Mouse (Mus musculus) liver, embryonic 14.5 days (tissue): ENCODE measurements around the gene Mamstr. TPM values are rescaled to one million over a fixed set of nuclear protein-coding genes. Genes with fewer than 3 reads are reported as not detected.

Source experiments
- ATAC-seq: fragments of 200-750 bp; cut with Nextera tagmentation; 2 replicates; pipeline ENCODE4 v1.8.0; 2017; ENCODE audit warnings: moderate number of reproducible peaks, mild to moderate bottlenecking, moderate library complexity; ENCODE audit not compliant: insufficient read depth
- DNase-seq, 3 experiments: peaks; one replicate each; pipeline ENCODE4 v3.0.0-alpha.2; 2012 to 2013; ENCODE audit warnings: low read depth in 3 of 3, low spot score in 3 of 3
- H3K27ac ChIP-seq: fragments of 300-500 bp; sonication (generic); 2 replicates; pipeline ENCODE4 v1.5.1; 2014; ENCODE audit warnings: moderate library complexity, mild to moderate bottlenecking, control low read depth, inconsistent platforms
- H3K27me3 ChIP-seq: fragments of 300-500 bp; sonication (generic); 2 replicates; pipeline ENCODE4 v1.6.1; 2014; ENCODE audit warnings: mild to moderate bottlenecking, low read length, moderate library complexity; ENCODE audit not compliant: control insufficient read depth, insufficient read depth
- H3K36me3 ChIP-seq: fragments of 300-500 bp; sonication (generic); replicated peaks from 2 replicates; pipeline ENCODE4 v1.6.1; 2014; ENCODE audit warnings: low read depth; ENCODE audit not compliant: control insufficient read depth, insufficient read depth
- H3K4me1 ChIP-seq, 2 experiments: fragments of 200-500 bp in 1 of 2; fragments of 300-500 bp in 1 of 2; sonication (generic) in 1 of 2; replicated peaks; 2 replicates each; pipeline ENCODE4 v1.6.1; 2012 to 2014; ENCODE audit warnings: antibody characterized with exemption in 1 of 2, inconsistent platforms in 1 of 2, low read length in 1 of 2; ENCODE audit not compliant: control insufficient read depth in 2 of 2, insufficient read depth in 2 of 2
- H3K4me2 ChIP-seq: fragments of 300-500 bp; sonication (generic); 2 replicates; pipeline ENCODE4 v1.6.1; 2014; ENCODE audit warnings: low read depth, mild to moderate bottlenecking, control low read depth, moderate library complexity
- H3K4me3 ChIP-seq, 2 experiments: fragments of 200-500 bp in 1 of 2; fragments of 300-500 bp in 1 of 2; sonication (generic) in 1 of 2; 2 replicates each; pipeline ENCODE4 v1.5.1; 2012 to 2014; ENCODE audit warnings: low read depth in 2 of 2, low read length in 2 of 2, mild to moderate bottlenecking in 2 of 2, control low read depth in 1 of 2, inconsistent platforms in 1 of 2, moderate library complexity in 1 of 2; ENCODE audit not compliant: insufficient read depth in 1 of 2
- H3K9ac ChIP-seq: fragments of 300-500 bp; sonication (generic); replicated peaks from 2 replicates; pipeline ENCODE4 v1.6.1; 2014; ENCODE audit warnings: mild to moderate bottlenecking, control low read depth, moderate library complexity
- H3K9me3 ChIP-seq: fragments of 300-500 bp; sonication (generic); 2 replicates; pipeline ENCODE4 v1.6.1; 2016; ENCODE audit warnings: low read length, mixed read lengths; ENCODE audit not compliant: control insufficient read depth
- CTCF ChIP-seq: IDR thresholded peaks from 2 replicates; pipeline ENCODE4 v1.5.1; 2016; ENCODE audit warnings: antibody characterized with exemption, low read depth, control low read depth
- EP300 ChIP-seq: IDR thresholded peaks from 2 replicates; pipeline ENCODE4 v1.6.1; 2016; ENCODE audit warnings: antibody characterized with exemption, low read depth
- WGBS: fragments of 180-500 bp; shearing (Covaris S2); extraction: QIAGEN DNeasy Blood & Tissue Kit; methylation state at CpG from one replicate; pipeline ENCODE4 v1.1.7; 2014; ENCODE audit not compliant: insufficient replicate concordance; 5-methylcytosine and 5-hydroxymethylcytosine counted together
- polyA plus RNA-seq, 2 experiments: library from polyadenylated mRNA; depleted of rRNA in 1 of 2; stranded (reverse) in 1 of 2; unstranded in 1 of 2; fragments of >200 nt; fragmentation: Nextera tagmentation in 1 of 2; extraction: Ambion mirVana in 1 of 2; gene quantifications; 2 replicates each; pipeline versions ENCODE4 v1.2.1 to v1.2.3; 2012 to 2014

Gene Mamstr
- polyA plus RNA-seq, 2 experiments = 0.25 TPM; not detected in 1

DNA sequence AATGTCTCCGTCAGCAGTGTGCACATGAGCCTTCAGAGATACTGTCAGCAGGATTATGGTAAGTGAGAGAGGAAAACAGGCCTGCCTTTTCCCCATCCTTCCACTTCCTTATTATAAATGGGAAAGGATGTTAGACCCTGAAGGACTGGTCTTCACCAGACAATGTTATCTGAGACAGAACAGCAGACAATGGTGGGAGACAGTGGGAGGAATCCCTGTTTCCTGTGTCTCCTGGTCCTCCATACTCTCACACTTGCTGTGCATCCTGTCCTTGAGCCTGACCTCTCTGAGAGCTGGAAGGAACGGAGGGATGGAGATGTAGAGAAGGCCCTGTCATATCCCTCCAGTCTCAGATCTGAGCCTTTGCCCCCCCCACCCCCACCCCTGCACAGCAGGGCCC, 52.6 kb downstream of the Mamstr start:
- H3K27me3 ChIP-seq = no peaks in the 10 kb centered on the region
- no peak for TF ChIP-seq CTCF
- no peak for TF ChIP-seq EP300
- no peak overlapping the region for H3K4me3 ChIP-seq
- no peak overlapping the region for H3K27ac ChIP-seq
- H3K9ac ChIP-seq = no peak overlapping the region
- WGBS = 58% methylated on average over 2 of the region's 2 CpGs
- ATAC-seq = peak; percentile 33; the same call in 1 of the 2 replicates
- no peaks in the 10 kb centered on the region for H3K4me1 ChIP-seq
- H3K4me2 ChIP-seq = no peak overlapping the region
- H3K36me3 ChIP-seq = no peaks in the 10 kb centered on the region
- DNase-seq = no peak
- H3K9me3 ChIP-seq = no peaks in the 10 kb centered on the region

DNA sequence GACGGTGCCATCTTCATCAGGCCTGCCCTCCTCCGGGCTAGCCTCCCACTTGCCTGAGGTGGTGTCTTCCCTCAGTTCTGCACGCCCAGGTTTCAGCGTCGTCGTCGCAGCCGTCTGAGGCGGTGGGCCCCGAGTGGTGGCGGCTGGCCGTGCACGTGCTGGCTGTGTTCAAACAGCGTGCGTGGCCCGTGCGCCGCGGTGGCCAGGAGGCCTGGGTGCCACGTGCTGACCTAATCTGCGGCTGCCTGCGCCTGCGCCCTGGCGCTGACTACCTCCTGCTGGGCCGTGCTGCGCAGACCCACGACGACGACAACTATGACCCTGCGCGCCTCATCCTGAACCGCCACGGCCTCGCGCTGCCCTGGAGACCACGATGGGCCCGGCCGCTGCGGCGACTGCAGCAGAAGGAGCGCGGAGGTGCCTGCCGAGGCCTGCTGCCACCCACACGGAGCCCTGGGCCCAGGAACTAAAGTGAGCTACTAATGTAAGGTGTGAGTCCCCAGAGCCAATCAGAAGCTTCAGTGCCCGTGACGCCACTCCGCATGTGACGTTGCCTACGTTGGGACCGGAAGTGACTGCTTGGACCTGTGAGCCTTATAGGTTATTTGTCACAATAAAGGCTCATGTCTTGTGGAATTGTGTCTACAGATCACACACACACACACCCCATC, 54.3 kb downstream of the Mamstr start, which contains the start of gene Sec1:
Gene Sec1, minus strand, starts transcription at position 482 of the 671 bp plus-strand sequence.
- Histone ChIP-seq H3K9ac (no peak within 1 kb of the TSS), H3K4me1 (no peaks in the 10 kb centered on the region), H3K27me3 (peaks cover 7% of the 10 kb centered on the region), H3K36me3 (no peaks in the 10 kb centered on the region), H3K27ac (no peak within 1 kb of the TSS), H3K4me2 (no peak within 1 kb of the TSS), H3K4me3 (no peak within 1 kb of the TSS), H3K9me3 (no peaks in the 10 kb centered on the region)
- no peak for ATAC-seq
- DNase-seq = no peak
- WGBS = 84% methylated on average over 50 of the region's 50 CpGs
- no peak for TF ChIP-seq EP300
- TF ChIP-seq CTCF = no peak

DNA sequence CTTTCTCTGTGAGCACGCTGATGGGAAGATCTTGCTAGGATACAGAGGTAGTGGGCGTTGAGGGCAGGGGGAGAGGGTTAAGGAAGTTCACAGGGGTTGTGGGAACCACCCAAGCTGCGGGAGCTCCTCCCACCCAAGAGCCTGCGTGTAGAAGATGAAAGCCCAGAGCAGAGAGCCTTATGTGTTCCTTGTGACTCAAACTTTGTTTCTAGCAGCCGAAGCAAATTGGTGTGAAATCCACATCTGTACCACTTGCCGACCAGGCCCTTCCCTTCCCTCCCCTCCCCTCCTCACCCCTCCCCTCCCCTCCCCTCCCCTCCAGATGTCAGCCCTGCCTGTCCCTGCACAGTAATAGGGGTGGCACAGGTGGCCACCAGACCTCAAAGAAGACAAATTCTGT, 55.3 kb downstream of the Mamstr start:
- ATAC-seq (no peak), DNase-seq (no peak)
- Histone ChIP-seq H3K4me2 (no peak overlapping the region), H3K9me3 (no peaks in the 10 kb centered on the region), H3K9ac (no peak overlapping the region), H3K36me3 (no peaks in the 10 kb centered on the region), H3K27me3 (peaks cover 17% of the 10 kb centered on the region), H3K4me3 (no peak overlapping the region), H3K27ac (no peak overlapping the region), H3K4me1 (no peaks in the 10 kb centered on the region)
- 22% methylated on average over 6 of the region's 6 CpGs for WGBS
- TF ChIP-seq EP300 (no peak), CTCF (no peak)

Other genes with a start within 250 kb of the Mamstr start
Only the 30 nearest of the 36 such genes appear.
- 3.2 and 3.6 TPM in 2 replicates for gene Gys1, start 205.1 kb upstream of the Mamstr start, polyA plus RNA-seq (2012; rRNA removed)
- gene Gys1, start 205.1 kb upstream of the Mamstr start, polyA plus RNA-seq (2014; fragmentation: Nextera tagmentation; extraction: Ambion mirVana) = 2.8 and 3.1 TPM in 2 replicates
- 65.7 and 69.5 TPM in 2 replicates for gene Ruvbl2, start 201.9 kb upstream of the Mamstr start, polyA plus RNA-seq (2012; rRNA removed)
- gene Ruvbl2, start 201.9 kb upstream of the Mamstr start, polyA plus RNA-seq (2014; fragmentation: Nextera tagmentation; extraction: Ambion mirVana) = 67.5 and 82.7 TPM in 2 replicates
- 1,846 and 1,956 TPM in 2 replicates for gene Ftl1, start 180.1 kb upstream of the Mamstr start, polyA plus RNA-seq (2012; rRNA removed)
- gene Ftl1, start 180.1 kb upstream of the Mamstr start, polyA plus RNA-seq (2014; fragmentation: Nextera tagmentation; extraction: Ambion mirVana) = 4,811 and 5,161 TPM in 2 replicates
- gene Bax, start 173.1 kb upstream of the Mamstr start, polyA plus RNA-seq (2012; rRNA removed) = 57.9 and 68.5 TPM in 2 replicates
- 49.7 and 62.4 TPM in 2 replicates for gene Bax, start 173.1 kb upstream of the Mamstr start, polyA plus RNA-seq (2014; fragmentation: Nextera tagmentation; extraction: Ambion mirVana)
- gene Tulp2, start 158.1 kb upstream of the Mamstr start, polyA plus RNA-seq (2012; rRNA removed) = 0.06 and 0.13 TPM in 2 replicates
- gene Tulp2, start 158.1 kb upstream of the Mamstr start, polyA plus RNA-seq (2014; fragmentation: Nextera tagmentation; extraction: Ambion mirVana) = 0.47 and 0.57 TPM in 2 replicates
- gene Gm45808, start 153.2 kb upstream of the Mamstr start, polyA plus RNA-seq (2012; rRNA removed) = not detected in 2 replicates
- 0.20 TPM in 1 of 2 replicates, not detected in the other for gene Gm45808, start 153.2 kb upstream of the Mamstr start, polyA plus RNA-seq (2014; fragmentation: Nextera tagmentation; extraction: Ambion mirVana)
- gene Dhdh, start 151.2 kb upstream of the Mamstr start, polyA plus RNA-seq (2012; rRNA removed) = 1.5 and 2.2 TPM in 2 replicates
- 1.6 and 1.8 TPM in 2 replicates for gene Dhdh, start 151.2 kb upstream of the Mamstr start, polyA plus RNA-seq (2014; fragmentation: Nextera tagmentation; extraction: Ambion mirVana)
- 48.2 and 58.8 TPM in 2 replicates for gene Nucb1, start 129.6 kb upstream of the Mamstr start, polyA plus RNA-seq (2012; rRNA removed)
- 81.7 and 97.2 TPM in 2 replicates for gene Nucb1, start 129.6 kb upstream of the Mamstr start, polyA plus RNA-seq (2014; fragmentation: Nextera tagmentation; extraction: Ambion mirVana)
- 79.3 and 140 TPM in 2 replicates for gene Ppp1r15a, start 113.7 kb upstream of the Mamstr start, polyA plus RNA-seq (2012; rRNA removed)
- gene Ppp1r15a, start 113.7 kb upstream of the Mamstr start, polyA plus RNA-seq (2014; fragmentation: Nextera tagmentation; extraction: Ambion mirVana) = 165 and 183 TPM in 2 replicates
- 0.52 and 0.90 TPM in 2 replicates for gene Plekha4, start 113.6 kb upstream of the Mamstr start, polyA plus RNA-seq (2012; rRNA removed)
- 0.40 and 0.41 TPM in 2 replicates for gene Plekha4, start 113.6 kb upstream of the Mamstr start, polyA plus RNA-seq (2014; fragmentation: Nextera tagmentation; extraction: Ambion mirVana)
- 0.95 and 2.1 TPM in 2 replicates for gene Hsd17b14, start 85.1 kb upstream of the Mamstr start, polyA plus RNA-seq (2012; rRNA removed)
- 1.2 and 2.5 TPM in 2 replicates for gene Hsd17b14, start 85.1 kb upstream of the Mamstr start, polyA plus RNA-seq (2014; fragmentation: Nextera tagmentation; extraction: Ambion mirVana)
- 38.8 and 40.6 TPM in 2 replicates for gene Bcat2, start 69.8 kb upstream of the Mamstr start, polyA plus RNA-seq (2012; rRNA removed)
- 35.9 and 39.4 TPM in 2 replicates for gene Bcat2, start 69.8 kb upstream of the Mamstr start, polyA plus RNA-seq (2014; fragmentation: Nextera tagmentation; extraction: Ambion mirVana)
- not detected in 2 replicates for gene Fgf21, start 24.5 kb upstream of the Mamstr start, polyA plus RNA-seq (2012; rRNA removed)
- not detected in 2 replicates for gene Fgf21, start 24.5 kb upstream of the Mamstr start, polyA plus RNA-seq (2014; fragmentation: Nextera tagmentation; extraction: Ambion mirVana)
- gene Fut1, start 22.7 kb upstream of the Mamstr start, polyA plus RNA-seq (2012; rRNA removed) = not detected in 2 replicates
- not detected in 2 replicates for gene Fut1, start 22.7 kb upstream of the Mamstr start, polyA plus RNA-seq (2014; fragmentation: Nextera tagmentation; extraction: Ambion mirVana)
- gene Izumo1, start 18.2 kb upstream of the Mamstr start, polyA plus RNA-seq (2012; rRNA removed) = 0.10 and 0.15 TPM in 2 replicates
- 0.09 TPM in 1 of 2 replicates, not detected in the other for gene Izumo1, start 18.2 kb upstream of the Mamstr start, polyA plus RNA-seq (2014; fragmentation: Nextera tagmentation; extraction: Ambion mirVana)
- gene Rasip1, start 12.5 kb upstream of the Mamstr start, polyA plus RNA-seq (2012; rRNA removed) = 2.2 and 2.6 TPM in 2 replicates
- 1.3 and 2.6 TPM in 2 replicates for gene Rasip1, start 12.5 kb upstream of the Mamstr start, polyA plus RNA-seq (2014; fragmentation: Nextera tagmentation; extraction: Ambion mirVana)
- gene Fut2, start 26.4 kb downstream of the Mamstr start, polyA plus RNA-seq (2012; rRNA removed) = 0.17 TPM in 1 of 2 replicates, not detected in the other
- gene Fut2, start 26.4 kb downstream of the Mamstr start, polyA plus RNA-seq (2014; fragmentation: Nextera tagmentation; extraction: Ambion mirVana) = not detected in 2 replicates
- 0.04 TPM in 1 of 2 replicates, not detected in the other for gene Ntn5, start 44.0 kb downstream of the Mamstr start, polyA plus RNA-seq (2012; rRNA removed)
- not detected in 2 replicates for gene Ntn5, start 44.0 kb downstream of the Mamstr start, polyA plus RNA-seq (2014; fragmentation: Nextera tagmentation; extraction: Ambion mirVana)
- 0.02 and 0.03 TPM in 2 replicates for gene Sec1, start 54.4 kb downstream of the Mamstr start, polyA plus RNA-seq (2012; rRNA removed)
- not detected in 2 replicates for gene Sec1, start 54.4 kb downstream of the Mamstr start, polyA plus RNA-seq (2014; fragmentation: Nextera tagmentation; extraction: Ambion mirVana)
- 0.23 and 0.58 TPM in 2 replicates for gene Car11, start 59.9 kb downstream of the Mamstr start, polyA plus RNA-seq (2012; rRNA removed)
- gene Car11, start 59.9 kb downstream of the Mamstr start, polyA plus RNA-seq (2014; fragmentation: Nextera tagmentation; extraction: Ambion mirVana) = 0.42 and 0.44 TPM in 2 replicates
- gene Dbp, start 65.1 kb downstream of the Mamstr start, polyA plus RNA-seq (2012; rRNA removed) = 0.69 and 0.80 TPM in 2 replicates
- gene Dbp, start 65.1 kb downstream of the Mamstr start, polyA plus RNA-seq (2014; fragmentation: Nextera tagmentation; extraction: Ambion mirVana) = 0.51 and 0.54 TPM in 2 replicates
- gene Rpl18, start 75.5 kb downstream of the Mamstr start, polyA plus RNA-seq (2012; rRNA removed) = 499 and 605 TPM in 2 replicates
- gene Rpl18, start 75.5 kb downstream of the Mamstr start, polyA plus RNA-seq (2014; fragmentation: Nextera tagmentation; extraction: Ambion mirVana) = 832 and 846 TPM in 2 replicates
- 7.6 and 9.1 TPM in 2 replicates for gene Sphk2, start 78.0 kb downstream of the Mamstr start, polyA plus RNA-seq (2012; rRNA removed)
- 5.8 and 9.0 TPM in 2 replicates for gene Sphk2, start 78.0 kb downstream of the Mamstr start, polyA plus RNA-seq (2014; fragmentation: Nextera tagmentation; extraction: Ambion mirVana)
- gene Fam83e, start 81.2 kb downstream of the Mamstr start, polyA plus RNA-seq (2012; rRNA removed) = 0.31 and 0.32 TPM in 2 replicates
- gene Fam83e, start 81.2 kb downstream of the Mamstr start, polyA plus RNA-seq (2014; fragmentation: Nextera tagmentation; extraction: Ambion mirVana) = 0.14 and 0.32 TPM in 2 replicates
- not detected in 2 replicates for gene Spaca4, start 85.8 kb downstream of the Mamstr start, polyA plus RNA-seq (2012; rRNA removed)
- not detected in 2 replicates for gene Spaca4, start 85.8 kb downstream of the Mamstr start, polyA plus RNA-seq (2014; fragmentation: Nextera tagmentation; extraction: Ambion mirVana)
- 0.18 and 0.48 TPM in 2 replicates for gene Lmtk3, start 143.8 kb downstream of the Mamstr start, polyA plus RNA-seq (2012; rRNA removed)
- not detected in 2 replicates for gene Lmtk3, start 143.8 kb downstream of the Mamstr start, polyA plus RNA-seq (2014; fragmentation: Nextera tagmentation; extraction: Ambion mirVana)
- 0.06 and 0.35 TPM in 2 replicates for gene Sult2b1, start 144.7 kb downstream of the Mamstr start, polyA plus RNA-seq (2012; rRNA removed)
- gene Sult2b1, start 144.7 kb downstream of the Mamstr start, polyA plus RNA-seq (2014; fragmentation: Nextera tagmentation; extraction: Ambion mirVana) = 0.15 and 0.43 TPM in 2 replicates
- 14.5 and 19.4 TPM in 2 replicates for gene Cyth2, start 174.6 kb downstream of the Mamstr start, polyA plus RNA-seq (2012; rRNA removed)
- gene Cyth2, start 174.6 kb downstream of the Mamstr start, polyA plus RNA-seq (2014; fragmentation: Nextera tagmentation; extraction: Ambion mirVana) = 23.0 and 26.5 TPM in 2 replicates
- gene Kcnj14, start 184.8 kb downstream of the Mamstr start, polyA plus RNA-seq (2012; rRNA removed) = 0.06 and 0.11 TPM in 2 replicates
- 0.06 and 0.19 TPM in 2 replicates for gene Kcnj14, start 184.8 kb downstream of the Mamstr start, polyA plus RNA-seq (2014; fragmentation: Nextera tagmentation; extraction: Ambion mirVana)
- 11.2 and 12.8 TPM in 2 replicates for gene Grwd1, start 191.0 kb downstream of the Mamstr start, polyA plus RNA-seq (2012; rRNA removed)
- gene Grwd1, start 191.0 kb downstream of the Mamstr start, polyA plus RNA-seq (2014; fragmentation: Nextera tagmentation; extraction: Ambion mirVana) = 23.0 and 23.7 TPM in 2 replicates